Mouse (Mus musculus): Measurements from ENCODE around the gene Afap1l2.

DNA sequence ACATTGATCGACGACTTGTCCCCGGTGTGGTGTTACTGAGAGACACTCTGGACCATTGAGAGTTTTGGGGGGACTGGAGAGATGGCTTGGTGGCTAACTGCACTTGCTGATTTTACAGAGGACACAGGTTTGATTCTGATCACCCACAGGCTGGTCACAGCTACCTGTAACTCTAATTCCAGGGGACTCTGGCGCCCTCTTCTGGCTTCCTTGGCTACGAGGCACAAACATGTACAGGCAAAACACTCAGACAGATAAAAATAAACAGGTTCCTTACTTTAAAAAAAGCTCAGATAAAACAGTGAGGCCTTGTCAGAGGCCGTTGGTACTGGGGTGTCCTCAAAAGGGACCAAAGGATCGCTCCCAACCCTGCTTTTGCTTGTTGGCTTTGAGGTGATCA lies 72.3 kb downstream of the Afap1l2 start:
- no peak for TF ChIP-seq EP300 (IDR thresholded peaks at IDR 0.05; ENCODE audit: low read depth)
- no peak for TF ChIP-seq CTCF (IDR thresholded peaks at IDR 0.05; ENCODE audit: low read depth)

All from heart, postnatal 0 days (tissue).